Mouse (Mus musculus) CD8-positive naive resting alpha-beta T cell, adult 2 months (primary cell): Measurements from ENCODE around the gene Mdm1.
"Not testable (repeated sequence)": the region's sequence is repeated elsewhere in the genome, so short reads cannot be mapped to it uniquely, and the experiment has no call there.

ENCODE experiments used
- DNase-seq, 2 experiments: peaks; one replicate each; pipeline ENCODE4 v3.0.0; 2022; ENCODE audit warnings: low read depth in 2 of 2, low spot score in 2 of 2

Mdm1 gene

GRCm38 (mm10) chr10:118122441-118123162 lies 19.0 kb upstream of the Mdm1 start:
- no peak for DNase-seq

DNA sequence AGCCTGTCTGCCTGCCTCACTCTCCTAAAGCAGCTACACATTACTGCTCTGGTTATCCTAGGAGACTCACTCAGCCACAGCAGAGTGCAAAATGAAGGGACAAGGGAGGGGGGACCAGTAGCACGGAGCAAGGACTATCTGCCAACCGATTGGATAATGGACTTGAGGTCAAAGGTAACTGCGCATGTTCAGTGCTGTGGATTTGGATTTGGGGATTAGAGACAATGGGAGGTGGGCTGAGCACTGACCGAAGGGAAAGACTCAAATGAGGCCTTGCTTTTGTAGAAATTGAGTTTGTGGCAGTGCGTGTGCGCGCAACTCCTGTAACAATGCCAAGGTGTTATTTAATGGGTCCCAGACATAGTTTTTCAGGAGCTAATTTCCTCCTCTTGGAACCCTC lies 16.4 kb upstream of the Mdm1 start:
- no peak for DNase-seq

- DNase-seq = no peak
Observed at GRCm38 (mm10) chr10:118125776-118126445, 15.7 kb upstream of the Mdm1 start.

- DNase-seq = no peak
Observed at GRCm38 (mm10) chr10:118129001-118129682, 12.5 kb upstream of the Mdm1 start.

GRCm38 (mm10) chr10:118130016-118130415 lies 11.6 kb upstream of the Mdm1 start:
- no peak for DNase-seq

- DNase-seq = no peak
Observed at GRCm38 (mm10) chr10:118132993-118133392, 8.6 kb upstream of the Mdm1 start.

DNA sequence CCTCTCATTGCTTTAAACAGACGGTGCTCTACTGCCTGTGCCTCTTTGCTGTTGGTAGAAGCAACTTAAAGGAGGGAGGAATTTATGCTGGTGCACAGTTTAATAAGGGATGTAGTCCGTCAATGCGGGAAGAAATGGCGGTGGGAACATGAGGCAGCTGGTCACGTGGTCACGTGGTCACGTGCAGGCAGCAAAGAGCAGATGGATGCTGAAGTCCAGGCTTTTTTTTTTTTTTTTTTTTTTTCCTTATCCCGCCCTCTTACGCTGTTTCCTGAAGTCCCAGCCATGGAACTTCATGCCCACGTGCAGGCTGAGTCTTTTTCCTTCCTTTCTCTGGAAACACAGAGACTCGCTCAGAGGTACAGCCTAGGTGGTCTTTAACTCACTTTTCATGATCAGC lies 3.1 kb upstream of the Mdm1 start:
- DNase-seq = no peak

- DNase-seq = no peak
Observed at GRCm38 (mm10) chr10:118139837-118140570, 1.6 kb upstream of the Mdm1 start.

DNA sequence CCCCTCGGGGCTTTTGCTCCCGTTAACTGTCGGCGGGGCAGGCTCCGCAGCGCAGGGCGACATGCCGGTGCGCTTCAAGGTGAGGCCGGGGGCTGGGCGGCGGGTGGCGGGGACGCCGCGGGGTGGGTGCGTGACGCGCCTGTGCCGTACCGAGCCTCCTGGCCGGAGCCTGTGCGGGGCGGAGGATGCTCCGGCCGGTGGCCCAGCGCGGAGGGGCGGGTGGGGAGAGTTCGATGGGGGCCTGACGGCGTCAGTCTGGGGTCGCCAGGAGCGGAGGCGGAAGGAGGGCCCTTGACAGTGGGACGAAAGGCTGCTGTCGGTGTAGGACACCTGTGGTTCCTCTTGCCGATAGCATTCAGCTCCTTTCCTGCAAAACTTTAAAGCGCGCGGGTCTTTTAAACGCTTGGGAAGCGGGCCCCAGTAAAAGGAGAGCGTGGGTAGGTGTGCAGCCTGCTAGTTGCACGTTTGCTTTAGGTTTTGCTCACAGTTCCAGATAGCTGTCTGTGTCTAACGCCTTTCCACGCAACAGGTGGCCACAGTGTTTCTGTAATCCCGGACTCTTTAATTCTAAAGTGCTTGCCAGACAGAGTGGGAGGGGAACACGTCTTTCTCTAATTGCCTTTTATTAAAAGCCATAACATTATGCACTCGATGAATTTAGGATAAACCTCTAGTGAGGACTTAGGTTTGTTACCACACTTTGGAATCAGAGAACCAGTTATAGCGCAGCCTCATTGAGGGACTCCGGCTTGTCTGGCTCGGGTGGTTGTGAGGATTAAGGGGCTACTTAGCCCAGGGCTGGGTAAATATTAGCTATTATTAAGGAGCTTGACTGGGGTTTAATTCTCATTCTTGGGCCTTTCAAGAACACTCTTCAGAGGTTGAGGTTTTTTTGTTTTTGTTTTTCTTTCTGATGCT lies 532 bp downstream of the Mdm1 start:
- no peak for DNase-seq

GRCm38 (mm10) chr10:118149381-118149780 lies 7.8 kb downstream of the Mdm1 start:
- DNase-seq = no peak

DNA sequence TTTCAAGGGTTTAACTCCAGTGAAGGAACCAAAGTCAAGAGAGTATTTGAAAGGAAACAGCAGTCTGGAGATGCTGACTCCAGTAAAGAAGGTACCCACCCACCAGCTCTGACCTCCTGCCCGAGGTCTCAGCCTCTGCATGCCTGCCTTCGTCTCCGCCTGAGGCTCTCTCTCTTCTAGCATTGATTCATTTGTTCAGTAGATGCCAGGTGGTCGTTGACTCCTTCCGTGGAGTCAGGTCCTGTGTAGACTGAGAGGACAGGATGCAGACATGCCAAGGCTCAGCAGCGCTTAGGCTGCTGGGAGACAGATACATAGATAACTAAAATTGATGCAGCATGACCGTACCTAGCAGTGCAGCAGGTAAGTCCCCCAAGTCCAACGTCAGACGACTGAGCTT lies 9.3 kb downstream of the Mdm1 start:
- no peak for DNase-seq

- peak in 1 of 2 experiments; percentile 26 for DNase-seq
Observed at GRCm38 (mm10) chr10:118155932-118156331, 14.3 kb downstream of the Mdm1 start.

- no peak for DNase-seq
Observed at GRCm38 (mm10) chr10:118161131-118161530, 19.5 kb downstream of the Mdm1 start.

- DNase-seq = no peak
Observed at GRCm38 (mm10) chr10:118169212-118169611, 27.6 kb downstream of the Mdm1 start.

GRCm38 (mm10) chr10:118172416-118172815 lies 30.8 kb downstream of the Mdm1 start:
- DNase-seq = no peak

- DNase-seq = no peak
Observed at GRCm38 (mm10) chr10:118172876-118173275, 31.3 kb downstream of the Mdm1 start.

DNA sequence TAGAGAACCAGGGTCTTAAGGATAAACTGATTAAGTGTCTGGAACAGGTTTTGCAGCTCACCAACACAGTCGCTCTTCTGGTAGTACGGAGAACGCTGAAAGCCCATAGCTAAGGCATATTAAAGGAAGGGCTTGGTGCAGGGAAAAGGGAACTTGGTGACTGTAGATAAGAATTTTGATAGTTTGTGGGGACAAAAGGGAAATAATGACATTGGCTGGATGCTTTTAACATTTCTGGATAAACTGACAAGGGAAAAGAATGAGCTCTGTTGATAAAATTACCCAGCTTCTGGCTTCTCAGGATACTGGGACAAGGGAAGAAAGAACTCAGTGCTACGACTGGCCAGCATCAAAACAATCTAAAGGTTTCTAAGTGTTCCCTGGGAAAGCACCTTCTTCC lies 33.9 kb downstream of the Mdm1 start:
- not testable (repeated sequence) for DNase-seq

DNA sequence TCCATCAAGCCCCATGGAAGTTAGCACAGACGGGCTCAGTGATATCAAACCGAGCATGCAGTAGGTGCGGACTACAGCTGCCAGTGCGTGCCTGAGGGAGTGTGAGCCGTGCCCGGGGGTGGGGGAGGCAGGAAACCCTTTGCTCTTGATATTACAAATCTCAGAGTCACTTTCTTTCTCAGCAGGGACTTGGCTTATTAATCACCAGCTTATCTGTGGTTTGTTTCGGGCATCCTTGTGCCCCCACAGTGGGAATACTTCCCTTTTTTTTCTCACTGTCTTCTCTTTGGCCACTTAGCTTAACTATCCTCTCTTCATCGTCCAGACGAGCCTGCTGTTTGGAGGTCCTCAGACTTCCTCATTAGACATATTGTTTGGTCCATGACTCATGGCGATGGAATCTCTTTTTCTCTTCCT lies 37.1 kb downstream of the Mdm1 start:
- DNase-seq = no peak

GRCm38 (mm10) chr10:118179265-118179664 lies 37.7 kb downstream of the Mdm1 start:
- no peak for DNase-seq

GRCm38 (mm10) chr10:118195150-118195549 lies 53.5 kb downstream of the Mdm1 start:
- DNase-seq = not testable (repeated sequence)
